Mouse (Mus musculus) embryonic facial prominence, embryonic 12.5 days (tissue): Measurements from ENCODE around the gene Dhx8. TPM values are rescaled to one million over a fixed set of nuclear protein-coding genes. Genes with fewer than 3 reads are reported as not detected.
A peak's percentile ranks its signal among the peaks of the same experiment; 100 is the strongest.

Experiments used
- ATAC-seq: fragments of 200-750 bp; cut with Nextera tagmentation; 2 replicates; pipeline ENCODE4 v1.8.0; 2017; ENCODE audit not compliant: insufficient number of reproducible peaks, insufficient read depth, low FRiP score, low TSS enrichment
- H3K27ac ChIP-seq: fragments of 300-500 bp; sonication (generic); 2 replicates; pipeline ENCODE4 v1.5.1; 2016; ENCODE audit warnings: mild to moderate bottlenecking
- H3K27me3 ChIP-seq: fragments of 300-500 bp; sonication (generic); 2 replicates; pipeline ENCODE4 v1.6.1; 2016; ENCODE audit warnings: mild to moderate bottlenecking, moderate library complexity
- H3K36me3 ChIP-seq: fragments of 300-500 bp; sonication (generic); 2 replicates; pipeline ENCODE4 v1.6.1; 2016; ENCODE audit warnings: mild to moderate bottlenecking
- H3K4me1 ChIP-seq: fragments of 300-500 bp; sonication (generic); 2 replicates; pipeline ENCODE4 v1.6.1; 2016
- H3K4me2 ChIP-seq: fragments of 300-500 bp; sonication (generic); replicated peaks from 2 replicates; pipeline ENCODE4 v1.6.1; 2016; ENCODE audit warnings: mild to moderate bottlenecking, moderate library complexity
- H3K4me3 ChIP-seq: fragments of 300-500 bp; sonication (generic); 2 replicates; pipeline ENCODE4 v1.5.1; 2016; ENCODE audit warnings: mild to moderate bottlenecking
- H3K9ac ChIP-seq: fragments of 300-500 bp; sonication (generic); 2 replicates; pipeline ENCODE4 v1.6.1; 2016; ENCODE audit warnings: mild to moderate bottlenecking, moderate library complexity
- H3K9me3 ChIP-seq: fragments of 300-500 bp; sonication (generic); 2 replicates; pipeline ENCODE4 v1.6.1; 2016; ENCODE audit warnings: mild to moderate bottlenecking, moderate library complexity
- WGBS: fragments of 180-500 bp; shearing (Covaris S2); methylation state at CpG from one replicate; pipeline ENCODE4 v1.1.7; 2016; 5-methylcytosine and 5-hydroxymethylcytosine counted together
- polyA plus RNA-seq: library from polyadenylated mRNA; unstranded; fragments of >200 nt; fragmentation: Nextera tagmentation; extraction: Ambion mirVana; gene quantifications from 2 replicates; pipeline ENCODE4 v1.2.1, GENCODE M21; 2016

The Dhx8 gene
- polyA plus RNA-seq, 1 experiment from 2014 or later = 48.1 TPM

- no peak overlapping the region for H3K27ac ChIP-seq
- no peaks in the 10 kb centered on the region for H3K36me3 ChIP-seq
- H3K4me2 ChIP-seq = peak overlapping the region; percentile 94
- WGBS = 22% methylated on average over 9 of the region's 9 CpGs
- no peak overlapping the region for H3K9ac ChIP-seq
- H3K27me3 ChIP-seq = peaks cover 64% of the 10 kb centered on the region
- peak overlapping the region; percentile 55 for H3K4me3 ChIP-seq
- H3K9me3 ChIP-seq = no peaks in the 10 kb centered on the region
- no peak for ATAC-seq
- H3K4me1 ChIP-seq = peaks cover 9% of the 10 kb centered on the region; the same call in 1 of the 2 replicates
Observed at GRCm38 (mm10) chr11:101783584-101783983, 50.9 kb downstream of the Dhx8 start.

DNA sequence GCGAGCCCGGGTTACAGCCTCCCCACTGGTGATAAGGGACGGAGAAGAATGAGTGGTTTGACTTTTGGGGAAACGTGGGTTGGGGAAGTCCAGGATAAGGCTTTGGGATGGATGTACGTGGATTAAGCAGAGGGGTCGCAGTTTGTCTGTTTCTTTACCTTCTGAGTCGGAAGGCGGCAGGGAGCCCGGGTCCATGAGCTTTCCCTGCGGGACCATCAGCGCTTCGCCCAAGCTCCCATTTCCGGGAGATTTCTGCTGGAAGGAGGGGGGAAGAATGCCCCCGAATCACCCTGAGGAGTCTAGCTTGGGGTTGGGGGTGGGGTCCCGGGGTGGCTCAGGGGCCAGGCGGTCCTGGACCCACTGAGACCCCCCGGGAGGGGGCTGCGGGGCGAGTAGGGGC lies 51.4 kb downstream of the Dhx8 start:
- 2% methylated on average over 19 of the region's 19 CpGs for WGBS
- peaks cover 66% of the 10 kb centered on the region for H3K27me3 ChIP-seq
- H3K4me2 ChIP-seq = peak overlapping the region; percentile 94
- peak overlapping the region; percentile 55 for H3K4me3 ChIP-seq
- H3K27ac ChIP-seq = peak overlapping the region; percentile 73
- H3K9ac ChIP-seq = peak overlapping the region; percentile 59
- ATAC-seq = no peak
- no peaks in the 10 kb centered on the region for H3K36me3 ChIP-seq
- H3K9me3 ChIP-seq = no peaks in the 10 kb centered on the region
- H3K4me1 ChIP-seq = peaks cover 9% of the 10 kb centered on the region; the same call in 1 of the 2 replicates

- peak overlapping the region; percentile 73 for H3K27ac ChIP-seq
- H3K4me1 ChIP-seq = peaks cover 9% of the 10 kb centered on the region; the same call in 1 of the 2 replicates
- peak overlapping the region; percentile 59 for H3K9ac ChIP-seq
- H3K9me3 ChIP-seq = no peaks in the 10 kb centered on the region
- peak overlapping the region; percentile 55 for H3K4me3 ChIP-seq
- whole genome bisulfite sequencing = under 1% methylated on average over 64 of the region's 67 CpGs
- H3K36me3 ChIP-seq = no peaks in the 10 kb centered on the region
- peaks cover 66% of the 10 kb centered on the region for H3K27me3 ChIP-seq
- peak overlapping the region; percentile 94 for H3K4me2 ChIP-seq
- ATAC-seq = peak; percentile 59
Observed at GRCm38 (mm10) chr11:101784488-101785142, 51.9 kb downstream of the Dhx8 start.

DNA sequence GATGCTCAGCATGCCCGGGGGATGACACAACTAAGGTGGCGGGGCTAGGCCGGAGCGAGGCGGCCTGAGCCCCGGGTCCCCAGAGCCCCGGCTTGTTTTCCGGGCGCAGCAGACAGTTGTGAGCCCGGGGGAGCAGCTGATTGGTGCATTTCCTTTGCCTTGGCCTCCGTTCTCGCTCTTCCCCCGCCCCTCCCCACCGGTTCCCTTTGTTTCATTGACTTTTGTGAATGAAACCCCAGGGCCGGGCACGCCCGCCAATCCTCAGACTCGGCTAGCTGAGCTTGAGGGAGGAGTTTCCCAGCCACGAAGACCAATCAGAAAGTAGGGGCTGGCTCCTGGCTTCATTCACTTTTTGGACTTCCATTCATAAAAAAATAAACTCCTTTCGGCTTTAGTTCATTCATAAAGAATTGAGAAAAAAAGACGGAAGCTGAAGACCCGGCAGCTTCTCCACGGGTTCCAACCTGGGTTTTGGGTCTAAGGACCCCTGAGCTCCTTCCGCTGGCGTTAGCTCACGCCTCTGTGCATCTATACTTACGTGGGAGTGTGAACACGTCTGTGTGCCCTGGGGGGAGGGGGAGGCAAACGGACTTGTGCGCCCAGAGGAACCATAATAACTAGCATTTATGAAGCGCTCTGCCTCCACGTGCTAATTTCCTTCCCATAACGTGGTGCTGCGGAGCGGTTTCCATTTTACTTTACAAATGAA lies 52.6 kb downstream of the Dhx8 start, which contains the start of gene Etv4:
Etv4 (minus strand) TSS at position 229 of the 709 bp plus-strand sequence.
- WGBS = under 1% methylated on average over 35 of the region's 35 CpGs
- H3K27me3 ChIP-seq = peaks cover 66% of the 10 kb centered on the region
- H3K4me2 ChIP-seq = peak within 1 kb of the TSS; percentile 94
- H3K9me3 ChIP-seq = no peaks in the 10 kb centered on the region
- H3K36me3 ChIP-seq = no peaks in the 10 kb centered on the region
- peaks cover 9% of the 10 kb centered on the region; the same call in 1 of the 2 replicates for H3K4me1 ChIP-seq
- H3K9ac ChIP-seq = peak within 1 kb of the TSS; percentile 59
- ATAC-seq = peak; percentile 85
- H3K4me3 ChIP-seq = peak within 1 kb of the TSS; percentile 55
- peak within 1 kb of the TSS; percentile 73 for H3K27ac ChIP-seq

- no peak for ATAC-seq
- no peak overlapping the region for H3K9ac ChIP-seq
- 10% methylated on average over 7 of the region's 7 CpGs for WGBS
- H3K36me3 ChIP-seq = no peaks in the 10 kb centered on the region
- no peak overlapping the region for H3K27ac ChIP-seq
- H3K9me3 ChIP-seq = no peaks in the 10 kb centered on the region
- peaks cover 14% of the 10 kb centered on the region for H3K4me1 ChIP-seq
- peak overlapping the region; percentile 94 for H3K4me2 ChIP-seq
- H3K27me3 ChIP-seq = peaks cover 66% of the 10 kb centered on the region
- peak overlapping the region; percentile 55; the same call in 1 of the 2 replicates for H3K4me3 ChIP-seq
Observed at GRCm38 (mm10) chr11:101785852-101786205, 53.1 kb downstream of the Dhx8 start.

- Histone ChIP-seq H3K4me3 (no peak overlapping the region), H3K36me3 (no peaks in the 10 kb centered on the region), H3K9ac (no peak overlapping the region), H3K9me3 (no peaks in the 10 kb centered on the region), H3K27me3 (peaks cover 66% of the 10 kb centered on the region), H3K4me1 (peaks cover 22% of the 10 kb centered on the region), H3K4me2 (no peak overlapping the region), H3K27ac (no peak overlapping the region)
- no peak for ATAC-seq
- 54% methylated on average over 7 of the region's 7 CpGs for WGBS
Observed at GRCm38 (mm10) chr11:101786651-101787050, 53.9 kb downstream of the Dhx8 start.

DNA sequence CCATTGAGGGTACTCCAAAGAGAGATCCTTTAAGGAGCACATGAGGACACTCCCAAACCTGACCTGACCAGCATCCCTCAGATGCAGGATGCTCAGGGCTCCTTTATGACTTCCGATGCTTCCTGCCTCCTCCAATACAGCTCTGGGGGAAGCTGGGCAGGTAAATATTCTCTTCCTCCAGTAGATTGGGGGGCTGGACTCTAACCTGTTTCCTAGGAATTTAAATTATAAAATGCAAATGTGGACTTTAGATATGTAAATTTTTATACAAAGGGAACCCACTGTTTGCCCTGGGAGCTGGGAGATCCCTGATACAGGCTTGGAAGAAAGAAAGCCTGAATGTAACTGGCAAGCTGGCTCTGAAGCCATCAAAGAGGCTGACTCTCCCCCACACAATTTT lies 54.7 kb downstream of the Dhx8 start:
- no peak overlapping the region for H3K4me2 ChIP-seq
- H3K9me3 ChIP-seq = no peaks in the 10 kb centered on the region
- H3K27me3 ChIP-seq = peaks cover 58% of the 10 kb centered on the region
- no peak overlapping the region for H3K9ac ChIP-seq
- H3K4me1 ChIP-seq = peaks cover 24% of the 10 kb centered on the region
- H3K36me3 ChIP-seq = no peaks in the 10 kb centered on the region
- H3K4me3 ChIP-seq = no peak overlapping the region
- H3K27ac ChIP-seq = no peak overlapping the region
- WGBS = 65% methylated on average over 1 of the region's 1 CpGs
- ATAC-seq = no peak

DNA sequence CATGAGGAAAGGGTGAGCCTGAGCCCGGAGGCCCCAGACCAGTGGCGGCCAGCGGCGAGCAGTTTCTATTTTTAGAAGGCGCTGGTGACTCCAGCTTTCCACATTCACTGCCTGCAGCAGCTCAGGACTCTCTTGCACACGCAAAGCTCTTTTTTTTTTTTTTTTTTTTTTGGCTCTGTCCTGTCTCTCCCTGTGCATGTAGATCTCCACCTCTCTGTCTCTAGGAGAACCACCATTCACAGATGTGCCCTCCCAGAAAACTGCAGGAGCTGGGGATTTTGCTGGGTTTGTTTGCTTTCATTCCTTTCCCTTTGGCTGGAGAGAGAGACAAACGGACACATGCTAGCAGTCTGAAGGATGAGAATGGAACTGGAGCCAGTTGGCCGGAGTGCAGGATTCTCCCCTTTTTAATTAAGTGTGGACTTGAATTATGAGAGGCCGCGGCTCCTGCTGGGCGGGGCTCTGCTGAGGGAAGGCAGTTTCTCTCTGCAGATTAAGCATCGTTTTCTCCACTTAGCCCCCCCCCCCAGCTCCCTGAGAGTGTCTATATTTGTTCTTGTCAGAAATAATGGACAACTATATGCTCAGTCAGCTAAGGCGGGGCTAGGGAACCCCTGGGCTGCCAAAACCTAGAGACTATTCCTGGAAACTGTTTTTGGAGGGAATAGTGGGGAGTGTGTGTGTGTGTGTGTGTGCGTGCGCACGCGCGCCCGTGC lies 58.2 kb downstream of the Dhx8 start:
- H3K4me2 ChIP-seq = peak overlapping the region; percentile 15; the same call in 1 of the 2 replicates
- no peak for ATAC-seq
- H3K36me3 ChIP-seq = no peaks in the 10 kb centered on the region
- H3K9me3 ChIP-seq = no peaks in the 10 kb centered on the region
- no peak overlapping the region for H3K4me3 ChIP-seq
- H3K4me1 ChIP-seq = peaks cover 15% of the 10 kb centered on the region
- 39% methylated on average over 19 of the region's 19 CpGs for WGBS
- no peak overlapping the region for H3K9ac ChIP-seq
- H3K27ac ChIP-seq = no peak overlapping the region
- H3K27me3 ChIP-seq = peaks cover 31% of the 10 kb centered on the region

DNA sequence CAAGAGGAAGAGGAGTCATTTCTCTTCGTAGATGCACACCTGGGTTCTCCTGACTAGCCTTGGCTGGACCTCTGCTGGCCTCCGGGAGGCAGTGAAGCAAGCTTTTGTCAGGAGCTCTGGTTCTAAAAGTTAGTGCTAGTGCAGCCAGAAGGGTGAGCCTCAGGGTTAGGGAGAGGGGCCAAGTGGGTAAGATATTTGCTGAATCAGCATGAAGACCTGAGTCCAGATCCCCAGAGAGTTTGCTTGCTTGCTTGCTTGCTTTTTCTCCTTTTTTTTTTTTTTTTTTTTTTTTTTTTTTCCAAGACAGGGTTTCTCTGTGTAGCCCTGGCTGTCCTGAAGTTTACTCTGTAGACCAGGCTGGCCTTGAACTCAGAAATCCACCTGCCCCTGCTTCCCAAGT lies 64.6 kb downstream of the Dhx8 start:
- WGBS = 79% methylated on average over 2 of the region's 2 CpGs
- Histone ChIP-seq H3K4me2 (no peak overlapping the region), H3K4me1 (peaks cover 13% of the 10 kb centered on the region; the same call in 1 of the 2 replicates), H3K27me3 (peaks cover 3% of the 10 kb centered on the region; the same call in 1 of the 2 replicates), H3K9me3 (no peaks in the 10 kb centered on the region), H3K4me3 (no peak overlapping the region), H3K27ac (no peak overlapping the region), H3K9ac (no peak overlapping the region), H3K36me3 (no peaks in the 10 kb centered on the region)
- ATAC-seq = no peak

- H3K4me3 ChIP-seq = no peak overlapping the region
- peaks cover 13% of the 10 kb centered on the region; the same call in 1 of the 2 replicates for H3K4me1 ChIP-seq
- H3K36me3 ChIP-seq = no peaks in the 10 kb centered on the region
- no peak overlapping the region for H3K27ac ChIP-seq
- no peaks in the 10 kb centered on the region for H3K9me3 ChIP-seq
- no peak for ATAC-seq
- no peak overlapping the region for H3K9ac ChIP-seq
- peaks cover 3% of the 10 kb centered on the region; the same call in 1 of the 2 replicates for H3K27me3 ChIP-seq
- H3K4me2 ChIP-seq = no peak overlapping the region
- WGBS = 34% methylated on average over 8 of the region's 8 CpGs
Observed at GRCm38 (mm10) chr11:101798083-101798482, 65.4 kb downstream of the Dhx8 start.

DNA sequence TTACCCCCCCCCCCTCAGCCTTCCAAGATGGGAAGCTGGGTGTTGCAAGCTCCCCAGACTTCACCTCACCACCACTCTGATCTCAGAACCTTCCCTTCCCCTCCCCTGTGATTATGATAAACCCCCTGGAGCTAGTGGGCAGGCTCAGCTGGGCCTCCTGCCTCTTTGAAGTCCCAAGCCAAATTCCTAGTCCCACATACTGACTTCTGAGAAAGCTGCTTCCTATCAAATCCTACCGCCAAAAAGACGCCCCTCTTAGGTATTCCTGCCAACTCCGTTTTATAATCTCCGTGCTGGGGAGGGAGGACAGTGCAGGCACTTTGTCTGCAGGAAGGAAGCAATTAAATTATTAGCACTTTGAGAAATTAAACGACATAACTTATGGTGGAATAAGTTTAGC lies 68.7 kb downstream of the Dhx8 start:
- peaks cover 13% of the 10 kb centered on the region; the same call in 1 of the 2 replicates for H3K4me1 ChIP-seq
- no peaks in the 10 kb centered on the region for H3K27me3 ChIP-seq
- no peak for ATAC-seq
- no peak overlapping the region for H3K27ac ChIP-seq
- no peak overlapping the region for H3K4me3 ChIP-seq
- 3% methylated on average over 5 of the region's 5 CpGs for WGBS
- no peak overlapping the region for H3K4me2 ChIP-seq
- H3K9me3 ChIP-seq = no peaks in the 10 kb centered on the region
- H3K9ac ChIP-seq = no peak overlapping the region
- H3K36me3 ChIP-seq = no peaks in the 10 kb centered on the region
